Mouse (Mus musculus) megakaryocyte, embryonic 14.5 days (primary cell): ENCODE measurements at regions not wholly inside any gene's neighbourhood (a gene's known extent, or its start where the extent isn't known, plus 50 kb on each side); places are given as distances from the start of the nearest gene placed in this dataset.

Experiments used
- H3K27me3 ChIP-seq: replicated peaks from 2 replicates; pipeline ENCODE3; 2012; ENCODE audit warnings: inconsistent platforms
- H3K36me3 ChIP-seq: replicated peaks from 2 replicates; pipeline ENCODE3; 2012; ENCODE audit warnings: low read length, inconsistent platforms, mixed read lengths
- H3K4me1 ChIP-seq: 2 replicates; pipeline ENCODE4 v1.6.1; 2012; ENCODE audit warnings: inconsistent platforms
- H3K4me3 ChIP-seq: replicated peaks from 2 replicates; pipeline ENCODE3; 2012; ENCODE audit warnings: moderate library complexity, mild to moderate bottlenecking, inconsistent platforms
- H3K9me3 ChIP-seq: 2 replicates; pipeline ENCODE4 v1.6.1; 2012; ENCODE audit warnings: inconsistent platforms
- FLI1 ChIP-seq: IDR thresholded peaks from 2 replicates; pipeline ENCODE4 v1.6.1; 2012; ENCODE audit warnings: low read length, inconsistent platforms, mixed read lengths
- GATA1 ChIP-seq: IDR thresholded peaks from 3 replicates; pipeline ENCODE4 v1.6.1; 2012; ENCODE audit warnings: mixed read lengths, low read length, inconsistent platforms, borderline replicate concordance

- Histone ChIP-seq H3K27me3 (no peaks in the 10 kb centered on the region), H3K36me3 (peaks cover 70% of the 10 kb centered on the region), H3K4me1 (peaks cover 86% of the 10 kb centered on the region), H3K4me3 (no peak overlapping the region), H3K9me3 (no peaks in the 10 kb centered on the region)
- no peak for TF ChIP-seq GATA1
- TF ChIP-seq FLI1, result no peak
These were observed 1253.3 kb upstream of the A1bg start for GRCm38 (mm10) chr15:62176076-62176475.

- H3K9me3 ChIP-seq, result no peaks in the 10 kb centered on the region
- peaks cover 53% of the 10 kb centered on the region for H3K36me3 ChIP-seq
- H3K4me1 ChIP-seq, result peaks cover 95% of the 10 kb centered on the region
These were observed 1251.1 kb upstream of the A1bg start for GRCm38 (mm10) chr15:62173633-62174543.

GRCm38 (mm10) chr15:62171632-62172031 lies 1248.8 kb upstream of the A1bg start:
- Histone ChIP-seq H3K9me3 (no peaks in the 10 kb centered on the region), H3K4me3 (no peak overlapping the region), H3K27me3 (no peaks in the 10 kb centered on the region), H3K36me3 (peaks cover 61% of the 10 kb centered on the region), H3K4me1 (peaks cover 94% of the 10 kb centered on the region)
- TF ChIP-seq GATA1 (no peak), FLI1 (no peak)

More at GRCm38 (mm10) chr15:62173633-62174543, 1251.1 kb upstream of the A1bg start:
- Histone ChIP-seq H3K4me3 (peak overlapping the region; percentile 35), H3K27me3 (no peaks in the 10 kb centered on the region)
- no peak for TF ChIP-seq FLI1
- TF ChIP-seq GATA1, result no peak

- Histone ChIP-seq H3K4me3 (no peak overlapping the region), H3K36me3 (peaks cover 61% of the 10 kb centered on the region), H3K4me1 (peaks cover 94% of the 10 kb centered on the region), H3K27me3 (no peaks in the 10 kb centered on the region), H3K9me3 (no peaks in the 10 kb centered on the region)
- no peak for TF ChIP-seq GATA1
- no peak for TF ChIP-seq FLI1
These were observed 1248.4 kb upstream of the A1bg start for GRCm38 (mm10) chr15:62171167-62171566.

GRCm38 (mm10) chr15:62170337-62170736 lies 1247.5 kb upstream of the A1bg start:
- no peak overlapping the region for H3K4me3 ChIP-seq
- H3K9me3 ChIP-seq, result no peaks in the 10 kb centered on the region
- peaks cover 93% of the 10 kb centered on the region for H3K4me1 ChIP-seq
- peaks cover 59% of the 10 kb centered on the region for H3K36me3 ChIP-seq
- no peak for TF ChIP-seq FLI1
- no peak for TF ChIP-seq GATA1
- no peaks in the 10 kb centered on the region for H3K27me3 ChIP-seq

GRCm38 (mm10) chr15:62169591-62170019 lies 1246.8 kb upstream of the A1bg start:
- Histone ChIP-seq H3K4me1 (peaks cover 96% of the 10 kb centered on the region), H3K4me3 (peak overlapping the region; percentile 62), H3K27me3 (no peaks in the 10 kb centered on the region), H3K9me3 (no peaks in the 10 kb centered on the region), H3K36me3 (peaks cover 65% of the 10 kb centered on the region)
- TF ChIP-seq GATA1 (no peak), FLI1 (no peak)

- no peak for TF ChIP-seq GATA1
- TF ChIP-seq FLI1, result no peak
- peaks cover 62% of the 10 kb centered on the region for H3K36me3 ChIP-seq
- H3K4me1 ChIP-seq, result peaks cover 92% of the 10 kb centered on the region
- no peak overlapping the region for H3K4me3 ChIP-seq
- H3K27me3 ChIP-seq, result no peaks in the 10 kb centered on the region
- H3K9me3 ChIP-seq, result no peaks in the 10 kb centered on the region
These were observed 1246.3 kb upstream of the A1bg start for GRCm38 (mm10) chr15:62168958-62169590.

GRCm38 (mm10) chr15:62168522-62168921 lies 1245.7 kb upstream of the A1bg start:
- Histone ChIP-seq H3K27me3 (no peaks in the 10 kb centered on the region), H3K36me3 (peaks cover 59% of the 10 kb centered on the region), H3K4me3 (no peak overlapping the region), H3K4me1 (peaks cover 87% of the 10 kb centered on the region), H3K9me3 (no peaks in the 10 kb centered on the region)
- no peak for TF ChIP-seq GATA1
- no peak for TF ChIP-seq FLI1

- Histone ChIP-seq H3K4me1 (peaks cover 85% of the 10 kb centered on the region), H3K9me3 (no peaks in the 10 kb centered on the region), H3K36me3 (peaks cover 63% of the 10 kb centered on the region), H3K27me3 (no peaks in the 10 kb centered on the region), H3K4me3 (no peak overlapping the region)
- TF ChIP-seq FLI1 (no peak), GATA1 (no peak)
These were observed 1244.0 kb upstream of the A1bg start for GRCm38 (mm10) chr15:62166786-62167185.

- H3K27me3 ChIP-seq, result no peaks in the 10 kb centered on the region
- no peak for TF ChIP-seq GATA1
- no peak for TF ChIP-seq FLI1
- peaks cover 62% of the 10 kb centered on the region for H3K36me3 ChIP-seq
- H3K4me3 ChIP-seq, result no peak overlapping the region
- peaks cover 84% of the 10 kb centered on the region for H3K4me1 ChIP-seq
- no peaks in the 10 kb centered on the region for H3K9me3 ChIP-seq
These were observed 1243.2 kb upstream of the A1bg start for GRCm38 (mm10) chr15:62165826-62166500.
